Mouse (Mus musculus) lung, embryonic 16.5 days (tissue): ENCODE results near the gene Acat2. TPM values are rescaled to one million over a fixed set of nuclear protein-coding genes. Genes with fewer than 3 reads are reported as not detected.
"Not testable (repeated sequence)": the region's sequence is repeated elsewhere in the genome, so short reads cannot be mapped to it uniquely, and the experiment has no call there.

Experiments used
- ATAC-seq: fragments of 200-750 bp; cut with Nextera tagmentation; 2 replicates; pipeline ENCODE4 v1.8.0; 2017; ENCODE audit warnings: low read depth, mild to moderate bottlenecking, moderate library complexity
- H3K27ac ChIP-seq: fragments of 300-500 bp; sonication (generic); 2 replicates; pipeline ENCODE4 v1.5.1; 2014; ENCODE audit warnings: mild to moderate bottlenecking, control low read depth, low read length
- H3K27me3 ChIP-seq: fragments of 300-500 bp; sonication (generic); 2 replicates; pipeline ENCODE4 v1.6.1; 2014; ENCODE audit warnings: low read depth, low read length, mixed read lengths; ENCODE audit not compliant: control insufficient read depth, insufficient read depth
- H3K36me3 ChIP-seq: fragments of 300-500 bp; sonication (generic); 2 replicates; pipeline ENCODE4 v1.6.1; 2014; ENCODE audit warnings: low read length; ENCODE audit not compliant: control insufficient read depth, insufficient read depth
- H3K4me1 ChIP-seq: fragments of 300-500 bp; sonication (generic); replicated peaks from 2 replicates; pipeline ENCODE4 v1.6.1; 2014; ENCODE audit warnings: low read length, mixed read lengths; ENCODE audit not compliant: control insufficient read depth, insufficient read depth
- H3K4me2 ChIP-seq: fragments of 300-500 bp; sonication (generic); 2 replicates; pipeline ENCODE4 v1.6.1; 2014; ENCODE audit warnings: low read depth, low read length, control low read depth
- H3K4me3 ChIP-seq: fragments of 300-500 bp; sonication (generic); 2 replicates; pipeline ENCODE4 v1.5.1; 2014; ENCODE audit warnings: mild to moderate bottlenecking, low read length, control low read depth
- H3K9ac ChIP-seq: fragments of 300-500 bp; sonication (generic); 2 replicates; pipeline ENCODE4 v1.6.1; 2014; ENCODE audit warnings: low read length, control low read depth
- H3K9me3 ChIP-seq: fragments of 300-500 bp; sonication (generic); 2 replicates; pipeline ENCODE4 v1.6.1; 2016; ENCODE audit warnings: low read length; ENCODE audit not compliant: control insufficient read depth
- WGBS: fragments of 180-500 bp; shearing (Covaris S2); extraction: QIAGEN DNeasy Blood & Tissue Kit; methylation state at CpG from one replicate; pipeline ENCODE4 v1.1.7; 2014; 5-methylcytosine and 5-hydroxymethylcytosine counted together
- polyA plus RNA-seq: library from polyadenylated mRNA; unstranded; fragments of >200 nt; fragmentation: Nextera tagmentation; extraction: Ambion mirVana; gene quantifications from 2 replicates; pipeline ENCODE4 v1.2.1, GENCODE M21; 2015

Acat2 gene
- polyA plus RNA-seq, 1 experiment from 2014 or later = 91.4 TPM

GRCm38 (mm10) chr17:12978546-12978945, 18.0 kb upstream of the Acat2 start:
- Histone ChIP-seq H3K27ac (no peak overlapping the region), H3K4me3 (no peak overlapping the region), H3K27me3 (no peaks in the 10 kb centered on the region), H3K9ac (no peak overlapping the region), H3K9me3 (no peaks in the 10 kb centered on the region), H3K4me2 (no peak overlapping the region), H3K4me1 (no peaks in the 10 kb centered on the region), H3K36me3 (peaks cover 49% of the 10 kb centered on the region)
- no peak for ATAC-seq
- WGBS = 91% methylated on average over 1 of the region's 1 CpGs

DNA sequence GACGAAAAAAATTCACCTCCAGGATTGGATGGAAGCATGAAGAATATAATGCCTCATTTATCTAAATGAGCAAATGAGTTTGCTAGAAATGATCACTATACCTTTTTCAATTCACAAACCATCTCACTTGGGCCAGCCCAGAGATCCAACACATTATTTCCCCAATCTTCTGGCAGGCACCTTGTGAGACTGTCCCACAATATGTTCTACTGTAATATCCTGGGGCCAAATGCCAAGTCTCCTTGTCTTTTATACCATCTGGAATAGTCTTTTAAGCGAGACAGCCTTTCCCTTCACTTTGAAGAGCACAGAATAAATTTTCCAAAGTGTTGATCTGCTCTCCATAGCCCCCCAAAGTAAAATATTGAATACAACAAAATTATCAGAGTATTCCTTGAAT, 13.3 kb upstream of the Acat2 start:
- Histone ChIP-seq H3K9ac (no peak overlapping the region), H3K4me2 (no peak overlapping the region), H3K27me3 (no peaks in the 10 kb centered on the region), H3K9me3 (no peaks in the 10 kb centered on the region), H3K27ac (no peak overlapping the region), H3K4me1 (no peaks in the 10 kb centered on the region), H3K4me3 (no peak overlapping the region), H3K36me3 (peaks cover 25% of the 10 kb centered on the region)
- ATAC-seq = no peak
- WGBS = 92% methylated on average over 2 of the region's 2 CpGs

DNA sequence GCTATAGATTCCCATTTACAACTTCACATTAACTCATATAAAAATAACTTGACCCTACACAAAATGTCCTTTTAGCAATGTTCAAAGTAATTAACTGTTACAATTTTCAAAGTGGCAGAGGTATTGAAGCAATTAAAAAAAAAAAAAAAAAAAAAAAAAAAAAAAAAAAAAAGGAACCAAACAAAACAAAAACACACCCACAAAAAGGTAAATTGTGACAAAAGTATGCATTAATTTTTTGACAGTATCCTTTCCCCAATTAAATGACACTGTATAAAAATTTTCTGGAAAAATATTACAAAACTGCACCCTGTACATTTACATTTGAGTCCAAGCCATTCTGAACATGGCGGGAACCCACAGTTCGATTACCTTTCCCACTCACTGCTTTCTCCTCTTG, 6.6 kb upstream of the Acat2 start:
- H3K9ac ChIP-seq = no peak overlapping the region
- H3K4me2 ChIP-seq = no peak overlapping the region
- WGBS = 86% methylated on average over 2 of the region's 2 CpGs
- H3K9me3 ChIP-seq = no peaks in the 10 kb centered on the region
- H3K27me3 ChIP-seq = no peaks in the 10 kb centered on the region
- ATAC-seq = no peak
- no peaks in the 10 kb centered on the region for H3K4me1 ChIP-seq
- H3K4me3 ChIP-seq = no peak overlapping the region
- peaks cover 18% of the 10 kb centered on the region for H3K36me3 ChIP-seq
- no peak overlapping the region for H3K27ac ChIP-seq

GRCm38 (mm10) chr17:12963476-12963875, 2.9 kb upstream of the Acat2 start:
- peaks cover 3% of the 10 kb centered on the region; the same call in 1 of the 2 replicates for H3K4me1 ChIP-seq
- ATAC-seq = no peak
- no peak overlapping the region for H3K4me2 ChIP-seq
- no peak overlapping the region for H3K9ac ChIP-seq
- 56% methylated on average over 3 of the region's 3 CpGs for WGBS
- peaks cover 14% of the 10 kb centered on the region for H3K36me3 ChIP-seq
- no peaks in the 10 kb centered on the region for H3K27me3 ChIP-seq
- H3K9me3 ChIP-seq = no peaks in the 10 kb centered on the region
- H3K27ac ChIP-seq = no peak overlapping the region
- H3K4me3 ChIP-seq = no peak overlapping the region

- H3K9me3 ChIP-seq, H3K36me3 ChIP-seq, H3K9ac ChIP-seq, H3K27ac ChIP-seq, ATAC-seq, H3K4me2 ChIP-seq, H3K27me3 ChIP-seq, H3K4me3 ChIP-seq, H3K4me1 ChIP-seq: not testable (repeated sequence)
- 33% methylated on average over 1 of the region's 2 CpGs for WGBS
These were observed 1.2 kb downstream of the Acat2 start for GRCm38 (mm10) chr17:12959377-12959776.

DNA sequence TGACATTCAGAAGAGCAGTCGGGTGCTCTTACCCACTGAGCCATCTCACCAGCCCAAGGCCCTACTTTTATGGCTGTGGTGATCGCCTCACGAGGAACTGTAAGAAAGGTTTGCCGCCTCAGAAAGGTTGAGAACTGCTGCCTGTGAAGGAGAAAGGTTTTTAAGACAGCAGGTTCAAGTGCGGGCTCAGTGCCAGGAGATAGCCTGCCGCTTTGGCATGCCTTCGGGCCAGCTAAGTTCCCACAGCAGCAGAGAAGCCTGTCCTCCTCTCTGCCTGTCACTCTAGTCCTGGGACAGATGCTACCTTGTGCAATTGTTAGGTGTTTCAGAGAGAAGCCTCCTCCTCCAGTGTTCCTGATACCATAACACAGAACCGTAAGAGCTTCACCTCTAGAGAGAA, 3.9 kb downstream of the Acat2 start:
- 83% methylated on average over 8 of the region's 8 CpGs for WGBS
- Histone ChIP-seq H3K9me3 (no peaks in the 10 kb centered on the region), H3K9ac (no peak overlapping the region), H3K4me2 (no peak overlapping the region), H3K4me3 (no peak overlapping the region), H3K27ac (no peak overlapping the region), H3K4me1 (peaks cover 3% of the 10 kb centered on the region; the same call in 1 of the 2 replicates), H3K27me3 (no peaks in the 10 kb centered on the region), H3K36me3 (peaks cover 6% of the 10 kb centered on the region; the same call in 1 of the 2 replicates)
- ATAC-seq = no peak

DNA sequence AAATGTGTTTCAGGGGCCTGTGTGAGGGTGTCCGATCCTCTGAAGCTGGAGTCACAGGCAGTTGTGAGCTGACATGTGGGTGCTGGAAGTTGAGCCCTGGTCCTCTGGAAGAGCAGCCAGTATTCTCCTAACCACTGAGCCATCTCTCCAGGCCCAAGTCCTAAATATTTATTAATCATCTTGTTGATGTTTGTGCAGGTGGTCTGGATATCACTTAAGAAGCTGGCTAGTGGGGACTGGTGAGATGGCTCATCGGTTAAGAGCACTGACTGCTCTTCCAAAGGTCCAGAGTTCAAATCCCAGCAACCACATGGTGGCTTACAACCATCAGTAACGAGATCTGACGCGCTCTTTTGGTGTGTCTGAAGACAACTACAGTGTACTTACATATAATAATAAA, 10.9 kb downstream of the Acat2 start:
- H3K36me3 ChIP-seq = peaks cover 15% of the 10 kb centered on the region
- no peak overlapping the region for H3K4me2 ChIP-seq
- no peak overlapping the region for H3K27ac ChIP-seq
- 92% methylated on average over 5 of the region's 5 CpGs for WGBS
- H3K4me3 ChIP-seq = no peak overlapping the region
- no peaks in the 10 kb centered on the region for H3K4me1 ChIP-seq
- H3K27me3 ChIP-seq = no peaks in the 10 kb centered on the region
- H3K9me3 ChIP-seq = no peaks in the 10 kb centered on the region
- no peak for ATAC-seq
- H3K9ac ChIP-seq = no peak overlapping the region

GRCm38 (mm10) chr17:12942459-12943162, 17.9 kb downstream of the Acat2 start:
- Histone ChIP-seq H3K27ac (no peak overlapping the region), H3K4me2 (no peak overlapping the region), H3K4me3 (no peak overlapping the region), H3K9ac (no peak overlapping the region), H3K36me3 (peaks cover 7% of the 10 kb centered on the region), H3K4me1 (0 out of 2 replicates have a peak, but pooled peaks cover 4% of the 10 kb centered on the region), H3K27me3 (no peaks in the 10 kb centered on the region), H3K9me3 (no peaks in the 10 kb centered on the region)
- 90% methylated on average over 6 of the region's 6 CpGs for WGBS
- ATAC-seq = no peak

DNA sequence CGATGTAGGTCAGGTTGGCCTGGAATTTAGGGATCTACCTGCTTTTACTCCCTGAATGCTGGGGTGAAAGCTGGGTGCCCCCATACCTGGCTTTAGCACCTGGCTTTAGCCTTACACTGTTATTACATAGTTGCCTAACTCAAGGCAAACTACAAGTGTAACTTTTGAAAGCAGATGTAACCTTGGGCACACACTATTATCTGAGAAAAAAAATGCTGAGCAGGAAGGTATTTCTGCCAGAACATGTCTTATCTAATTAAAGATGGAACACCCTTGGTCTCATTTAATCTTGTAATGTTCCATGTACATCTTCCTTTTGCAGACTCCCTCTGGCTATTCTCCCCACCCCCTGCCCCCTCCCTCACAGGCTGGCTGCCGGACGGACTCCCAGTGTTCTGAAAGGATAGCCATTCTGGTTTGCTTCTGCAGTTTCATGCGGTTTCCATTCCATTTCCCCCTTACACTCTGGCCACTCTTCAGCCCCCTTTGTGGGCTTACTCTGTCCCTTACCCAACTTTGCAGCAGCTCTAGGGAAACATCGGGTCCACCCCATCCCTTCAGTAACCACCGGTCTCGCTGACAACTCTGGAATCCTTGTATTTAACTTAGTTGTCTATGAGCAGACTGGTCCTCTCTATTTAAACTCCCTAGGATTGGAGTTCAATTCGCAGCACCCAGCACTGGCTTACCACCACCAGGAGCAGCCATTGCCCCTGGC, 18.8 kb downstream of the Acat2 start:
- H3K4me3 ChIP-seq = no peak overlapping the region
- ATAC-seq = no peak
- H3K36me3 ChIP-seq = peaks cover 7% of the 10 kb centered on the region
- H3K4me1 ChIP-seq = 0 out of 2 replicates have a peak, but pooled peaks cover 4% of the 10 kb centered on the region
- no peak overlapping the region for H3K9ac ChIP-seq
- no peak overlapping the region for H3K4me2 ChIP-seq
- H3K27me3 ChIP-seq = no peaks in the 10 kb centered on the region
- 64% methylated on average over 8 of the region's 8 CpGs for WGBS
- no peaks in the 10 kb centered on the region for H3K9me3 ChIP-seq
- no peak overlapping the region for H3K27ac ChIP-seq
